Mouse (Mus musculus) erythroblast, embryonic 14.5 days (primary cell): ENCODE data around the gene Cfap65. TPM values are rescaled to one million over a fixed set of nuclear protein-coding genes. Genes with fewer than 3 reads are reported as not detected.

Source experiments
- H3K27me3 ChIP-seq: 2 replicates; pipeline ENCODE4 v1.6.1; 2012; ENCODE audit warnings: inconsistent platforms; ENCODE audit not compliant: control insufficient read depth
- H3K36me3 ChIP-seq: 2 replicates; pipeline ENCODE4 v1.6.1; 2012; ENCODE audit warnings: mild to moderate bottlenecking, inconsistent platforms; ENCODE audit not compliant: control insufficient read depth
- H3K4me1 ChIP-seq: 2 replicates; pipeline ENCODE4 v1.6.1; 2012; ENCODE audit warnings: inconsistent platforms; ENCODE audit not compliant: control insufficient read depth
- H3K4me3 ChIP-seq: replicated peaks from 2 replicates; pipeline ENCODE3; 2012; ENCODE audit warnings: moderate library complexity, mild to moderate bottlenecking, inconsistent platforms
- H3K9me3 ChIP-seq: 2 replicates; pipeline ENCODE4 v1.6.1; 2012; ENCODE audit warnings: low read length, inconsistent platforms, mixed read lengths; ENCODE audit not compliant: control insufficient read depth
- GATA1 ChIP-seq: IDR thresholded peaks from 2 replicates; pipeline ENCODE4 v1.6.1; 2012; ENCODE audit warnings: low read length, inconsistent platforms, mixed read lengths
- TAL1 ChIP-seq: IDR thresholded peaks from 3 replicates; pipeline ENCODE4 v1.6.1; 2012; ENCODE audit warnings: low read length, inconsistent platforms, mixed read lengths
- polyA plus RNA-seq: library from polyadenylated mRNA; stranded (reverse); fragments of >175 nt; gene quantifications from 2 replicates; pipeline ENCODE4 v1.2.3, GENCODE M21; 2012

The Cfap65 gene
- polyA plus RNA-seq, 1 experiment, result not detected

GRCm38 (mm10) chr1:74900341-74901285 is 34.8 kb downstream of the Cfap65 start:
- H3K4me1 ChIP-seq, result no peaks in the 10 kb centered on the region
- TF ChIP-seq GATA1 (no peak), TAL1 (no peak)
- H3K36me3 ChIP-seq, result no peaks in the 10 kb centered on the region
- no peaks in the 10 kb centered on the region for H3K9me3 ChIP-seq
- H3K27me3 ChIP-seq, result peaks cover 50% of the 10 kb centered on the region
- no peak overlapping the region for H3K4me3 ChIP-seq

DNA sequence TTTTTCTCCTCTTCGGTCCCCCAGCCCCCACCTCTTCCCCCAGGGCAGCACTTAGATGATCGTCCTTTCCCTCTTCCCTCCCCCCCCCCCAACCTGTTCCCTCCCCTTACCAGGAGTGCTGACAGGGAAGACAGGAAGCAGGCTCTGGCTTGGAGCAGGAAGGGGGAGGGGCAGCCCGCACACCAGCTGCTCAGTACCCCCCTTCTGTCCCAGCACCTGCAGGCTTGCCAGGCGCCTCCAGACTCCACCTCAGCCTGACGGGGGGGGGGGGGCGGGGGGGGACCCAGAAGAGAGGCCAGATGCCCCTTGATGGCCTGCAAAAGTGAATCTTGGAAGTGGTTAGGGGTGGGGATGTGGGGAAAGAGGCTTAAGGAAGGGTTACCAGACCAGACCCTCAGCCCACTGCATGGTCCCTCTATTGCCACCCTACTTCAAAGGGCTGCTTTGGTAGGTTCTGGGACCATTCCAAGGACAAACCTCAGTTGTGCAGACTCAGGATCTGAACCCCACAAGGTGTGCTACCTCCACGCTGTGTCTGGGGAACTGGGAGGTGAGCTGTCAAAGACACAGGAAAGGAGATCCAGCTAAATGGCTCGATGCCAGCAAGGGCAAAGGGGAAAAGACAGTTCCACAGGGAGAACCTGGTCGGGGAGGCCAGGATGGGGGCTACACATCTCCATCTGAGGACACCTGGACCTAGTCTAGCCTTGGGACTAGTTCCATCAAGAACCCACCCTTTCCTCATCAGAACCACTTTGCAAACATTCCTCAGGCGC is 36.6 kb downstream of the Cfap65 start:
- TF ChIP-seq GATA1, result no peak
- Histone ChIP-seq H3K27me3 (peaks cover 59% of the 10 kb centered on the region), H3K9me3 (no peaks in the 10 kb centered on the region)

DNA sequence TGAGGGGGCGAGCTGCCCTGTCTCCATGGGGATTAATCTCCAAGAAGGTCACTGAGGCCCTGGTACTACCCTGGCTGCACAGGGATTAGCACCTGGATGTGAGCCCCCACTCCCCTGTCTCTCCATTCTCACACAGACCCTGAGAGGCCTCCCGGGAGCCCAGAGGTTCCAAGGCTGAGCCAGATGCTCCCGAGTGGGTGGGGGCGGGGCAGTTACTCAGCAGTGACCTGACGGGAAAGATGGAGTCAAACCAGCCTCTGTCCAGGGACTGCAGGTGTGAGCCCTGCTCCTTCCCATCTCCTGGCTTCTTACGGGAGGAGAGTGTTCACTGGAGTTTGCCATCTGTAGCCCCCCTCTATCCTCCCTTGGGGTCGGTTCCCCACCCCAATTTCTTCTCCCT is 37.4 kb downstream of the Cfap65 start:
- H3K27me3 ChIP-seq, result peaks cover 64% of the 10 kb centered on the region
- H3K36me3 ChIP-seq, result no peaks in the 10 kb centered on the region

More for the DNA sequence above, 36.6 kb downstream of the Cfap65 start:
- H3K36me3 ChIP-seq, result no peaks in the 10 kb centered on the region
- no peaks in the 10 kb centered on the region for H3K4me1 ChIP-seq
- no peak overlapping the region for H3K4me3 ChIP-seq

GRCm38 (mm10) chr1:74894966-74895365 is 40.4 kb downstream of the Cfap65 start:
- Histone ChIP-seq H3K9me3 (no peaks in the 10 kb centered on the region), H3K4me1 (no peaks in the 10 kb centered on the region), H3K4me3 (no peak overlapping the region), H3K36me3 (no peaks in the 10 kb centered on the region), H3K27me3 (peaks cover 63% of the 10 kb centered on the region)
- TF ChIP-seq TAL1 (no peak), GATA1 (no peak)

More for the DNA sequence above, 37.4 kb downstream of the Cfap65 start:
- Histone ChIP-seq H3K4me3 (no peak overlapping the region), H3K4me1 (no peaks in the 10 kb centered on the region), H3K9me3 (no peaks in the 10 kb centered on the region)
- TF ChIP-seq TAL1 (no peak), GATA1 (no peak)

- H3K36me3 ChIP-seq, result no peaks in the 10 kb centered on the region
- peaks cover 58% of the 10 kb centered on the region for H3K27me3 ChIP-seq
- H3K4me3 ChIP-seq, result no peak within 1 kb of the TSS
- no peaks in the 10 kb centered on the region for H3K9me3 ChIP-seq
- no peaks in the 10 kb centered on the region for H3K4me1 ChIP-seq
- TF ChIP-seq TAL1 (no peak), GATA1 (no peak)
Observed at GRCm38 (mm10) chr1:74893134-74893855, 42.1 kb downstream of the Cfap65 start, which contains the start of gene Cryba2. TSS of gene Cryba2 (minus strand) at chr1:74893143.

DNA sequence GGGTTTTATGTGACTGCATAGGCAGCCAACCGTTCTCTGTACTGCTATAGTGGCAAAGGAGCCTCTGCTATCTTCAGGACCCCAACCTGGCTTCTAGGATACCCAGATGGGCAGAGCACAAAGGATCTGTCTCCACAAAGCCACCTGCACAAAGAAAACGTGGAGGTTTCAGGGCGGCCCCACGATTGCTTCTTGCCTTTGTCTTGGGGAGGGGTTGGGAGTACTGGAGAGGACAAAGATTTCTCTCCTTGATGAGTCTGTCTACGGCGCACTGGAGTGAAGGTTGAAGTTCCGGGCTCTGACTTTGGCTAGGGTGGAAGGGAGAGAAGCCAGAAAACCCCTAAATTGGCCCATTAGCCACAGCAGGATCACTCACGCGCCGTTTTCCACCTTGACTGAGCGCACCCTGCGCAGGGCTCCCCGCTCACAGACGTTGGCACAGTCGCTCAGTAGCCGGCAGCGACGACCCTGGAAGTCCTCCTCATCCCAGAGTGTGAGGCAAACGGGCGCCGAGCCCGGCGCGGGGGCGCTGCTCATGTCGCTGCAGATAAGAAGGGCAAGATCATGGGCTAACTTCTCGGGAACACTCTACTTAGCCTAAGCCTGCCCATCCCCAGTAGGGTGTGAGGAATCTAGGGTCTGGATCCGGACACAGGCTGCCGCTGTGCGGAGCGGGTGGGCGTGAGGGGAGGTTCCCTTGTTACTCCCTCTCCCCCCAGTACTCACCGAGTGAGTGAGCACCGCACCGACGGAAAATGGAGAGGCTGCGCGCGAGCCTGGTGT is 42.9 kb downstream of the Cfap65 start:
- Histone ChIP-seq H3K36me3 (no peaks in the 10 kb centered on the region), H3K4me1 (no peaks in the 10 kb centered on the region), H3K4me3 (no peak overlapping the region), H3K27me3 (peaks cover 56% of the 10 kb centered on the region), H3K9me3 (no peaks in the 10 kb centered on the region)
- no peak for TF ChIP-seq TAL1
- TF ChIP-seq GATA1, result no peak

- Histone ChIP-seq H3K4me3 (no peak overlapping the region), H3K36me3 (no peaks in the 10 kb centered on the region), H3K9me3 (no peaks in the 10 kb centered on the region), H3K4me1 (no peaks in the 10 kb centered on the region), H3K27me3 (peaks cover 63% of the 10 kb centered on the region)
- TF ChIP-seq GATA1 (no peak), TAL1 (no peak)
Observed at GRCm38 (mm10) chr1:74891513-74891912, 43.9 kb downstream of the Cfap65 start.

GRCm38 (mm10) chr1:74885369-74886042 is 49.9 kb downstream of the Cfap65 start, which contains the start of gene Fev:
TSS of gene Fev (minus strand) at chr1:74885419.
- Histone ChIP-seq H3K27me3 (peaks cover 86% of the 10 kb centered on the region), H3K4me1 (no peaks in the 10 kb centered on the region), H3K36me3 (no peaks in the 10 kb centered on the region), H3K4me3 (no peak within 1 kb of the TSS), H3K9me3 (no peaks in the 10 kb centered on the region)
- no peak for TF ChIP-seq TAL1
- no peak for TF ChIP-seq GATA1
